Mouse (Mus musculus): ENCODE results near the gene Nup153.

DNA sequence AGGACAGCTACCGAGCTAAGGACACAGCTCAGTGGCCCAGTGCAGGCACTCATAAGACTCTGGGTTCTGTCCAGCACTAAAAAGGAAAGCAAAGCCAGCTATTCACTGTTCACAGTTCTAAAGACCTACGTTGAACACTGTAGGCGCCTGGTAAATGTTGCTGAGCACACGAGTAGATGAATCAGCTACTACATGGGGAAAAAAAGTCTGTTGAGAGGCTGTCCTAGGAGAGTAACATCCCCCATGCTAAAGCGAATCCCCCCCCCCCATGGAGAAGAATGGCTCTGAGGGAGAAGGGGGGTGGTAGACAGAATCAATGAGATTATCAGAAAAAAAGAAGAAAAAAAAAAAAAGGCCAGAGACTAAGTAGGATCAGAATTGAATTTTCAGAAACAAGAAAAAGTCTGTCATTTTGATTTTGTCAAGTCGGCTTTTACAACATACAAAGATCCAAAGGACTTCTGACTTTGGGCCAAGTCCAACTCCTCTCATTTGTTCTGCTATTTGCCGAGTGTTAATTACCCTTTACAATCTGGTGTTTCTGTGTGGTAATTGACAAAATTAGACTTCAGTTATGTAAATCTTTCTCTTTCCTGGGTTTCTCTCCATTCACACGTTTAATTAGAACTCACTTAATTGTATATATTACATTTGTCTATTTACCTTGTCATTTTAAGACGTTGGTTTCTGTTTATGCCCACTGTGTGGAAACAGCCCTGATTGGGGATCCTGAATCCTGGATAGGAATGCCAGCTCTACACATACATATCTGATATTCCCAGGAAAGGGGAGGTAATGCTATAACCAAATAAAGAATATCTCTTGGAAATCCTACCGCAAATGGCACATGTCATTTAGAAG lies 86.9 kb downstream of the Nup153 start:
- TF ChIP-seq CTCF (IDR thresholded peaks at IDR 0.05; ENCODE audit: control insufficient read depth, insufficient read depth, low read length) (no peak), POLR2A (IDR thresholded peaks at IDR 0.05; ENCODE audit: borderline replicate concordance, control insufficient read depth, low read depth, low read length) (no peak)
